Mouse (Mus musculus): ENCODE measurements around the gene Slc6a8. TPM values are rescaled to one million over a fixed set of nuclear protein-coding genes. Genes with fewer than 3 reads are reported as not detected.
A peak's percentile ranks its signal among the peaks of the same experiment; 100 is the strongest.

The Slc6a8 gene
- polyA plus RNA-seq, 1 experiment = 113 TPM

DNA sequence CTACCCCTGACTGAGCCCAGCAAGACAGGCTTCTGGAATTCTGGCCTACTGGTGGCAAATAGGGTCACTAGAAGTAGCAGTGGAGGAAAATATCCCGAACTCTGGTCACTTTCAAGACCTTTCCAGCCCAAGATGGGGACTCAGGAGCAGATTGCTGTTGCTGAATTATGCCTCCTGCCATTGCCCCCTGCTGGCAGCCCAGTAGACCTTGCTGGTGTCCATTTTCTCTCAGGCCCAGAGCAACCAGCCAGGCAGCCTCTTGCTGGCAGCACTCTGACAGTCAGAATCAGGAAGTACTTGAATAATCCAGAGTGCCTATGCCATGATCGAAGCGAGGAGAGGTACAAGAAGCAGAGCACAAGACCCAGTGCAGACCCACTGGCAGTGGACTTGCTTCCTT, 17.4 kb upstream of the Slc6a8 start:
- Histone ChIP-seq H3K4me3 (ENCODE audit: insufficient read depth, low read length) (no peak overlapping the region), H3K4me1 (ENCODE audit: control insufficient read depth, insufficient read depth, low read length) (no peaks in the 10 kb centered on the region), H3K27ac (ENCODE audit: insufficient read depth, low read length) (no peak overlapping the region)
- TF ChIP-seq POLR2A (IDR thresholded peaks at IDR 0.05; ENCODE audit: low read depth, low read length) (no peak), CTCF (IDR thresholded peaks at IDR 0.05; ENCODE audit: borderline replicate concordance, insufficient read depth, low read length) (peak; percentile 35; the same call in 1 of the 2 replicates)

DNA sequence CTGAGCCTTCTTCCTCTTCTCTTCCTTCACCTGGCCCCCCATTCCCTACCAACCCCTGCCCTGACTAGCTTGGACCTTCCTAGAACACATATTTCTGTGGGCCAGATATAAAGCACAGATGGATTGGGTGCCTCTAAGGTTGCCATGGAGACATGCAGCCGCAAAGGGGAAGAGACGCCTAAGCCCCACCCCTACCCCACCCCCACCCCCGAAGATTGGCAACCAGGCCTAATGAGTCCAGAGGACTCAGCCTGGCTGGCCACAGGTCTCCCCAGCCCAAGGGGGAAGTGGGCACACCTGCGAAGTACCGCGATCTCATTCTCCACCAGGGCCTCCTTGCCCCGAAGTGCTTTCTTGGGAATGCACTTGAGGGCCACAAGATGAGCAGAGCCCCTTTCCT, 14.6 kb upstream of the Slc6a8 start:
- TF ChIP-seq POLR2A (IDR thresholded peaks at IDR 0.05; ENCODE audit: low read depth, low read length) = no peak
- no peak for TF ChIP-seq CTCF (IDR thresholded peaks at IDR 0.05; ENCODE audit: borderline replicate concordance, insufficient read depth, low read length)
- Histone ChIP-seq H3K27ac (ENCODE audit: insufficient read depth, low read length) (no peak overlapping the region), H3K4me1 (ENCODE audit: control insufficient read depth, insufficient read depth, low read length) (no peaks in the 10 kb centered on the region), H3K4me3 (ENCODE audit: insufficient read depth, low read length) (no peak overlapping the region)

DNA sequence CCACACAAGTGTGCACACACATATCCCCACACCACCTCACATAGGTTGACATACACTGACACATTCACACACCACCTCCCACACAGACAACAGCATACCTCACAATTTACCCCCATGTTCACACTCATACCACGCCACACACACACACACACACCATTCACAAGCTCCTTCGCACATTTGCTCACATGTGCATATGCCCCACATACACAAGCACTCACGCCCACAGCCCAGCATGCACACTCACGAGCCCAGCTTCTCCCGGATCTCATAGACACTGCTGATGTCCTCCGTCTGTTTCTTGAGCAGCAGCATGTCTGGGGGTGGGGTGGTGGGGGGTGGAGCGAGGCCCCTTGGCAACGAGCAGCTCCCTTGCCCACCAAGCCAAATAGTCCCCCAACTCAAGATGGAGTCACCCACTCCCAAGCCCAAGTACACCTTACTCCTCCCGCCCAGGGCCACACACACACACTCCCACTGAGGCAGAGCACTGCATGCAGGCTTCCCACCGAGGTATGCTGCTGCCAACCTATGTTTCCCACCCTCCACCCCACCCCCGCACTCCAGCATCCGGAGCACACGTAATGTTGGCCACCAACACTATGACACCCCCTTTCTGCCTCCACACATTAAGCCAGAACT, 13.9 kb upstream of the Slc6a8 start:
- H3K27ac ChIP-seq (ENCODE audit: insufficient read depth, low read length) = no peak overlapping the region
- H3K4me3 ChIP-seq (ENCODE audit: insufficient read depth, low read length) = no peak overlapping the region
- no peak for TF ChIP-seq POLR2A (IDR thresholded peaks at IDR 0.05; ENCODE audit: low read depth, low read length)
- TF ChIP-seq CTCF (IDR thresholded peaks at IDR 0.05; ENCODE audit: borderline replicate concordance, insufficient read depth, low read length) = no peak
- H3K4me1 ChIP-seq (ENCODE audit: control insufficient read depth, insufficient read depth, low read length) = no peaks in the 10 kb centered on the region

DNA sequence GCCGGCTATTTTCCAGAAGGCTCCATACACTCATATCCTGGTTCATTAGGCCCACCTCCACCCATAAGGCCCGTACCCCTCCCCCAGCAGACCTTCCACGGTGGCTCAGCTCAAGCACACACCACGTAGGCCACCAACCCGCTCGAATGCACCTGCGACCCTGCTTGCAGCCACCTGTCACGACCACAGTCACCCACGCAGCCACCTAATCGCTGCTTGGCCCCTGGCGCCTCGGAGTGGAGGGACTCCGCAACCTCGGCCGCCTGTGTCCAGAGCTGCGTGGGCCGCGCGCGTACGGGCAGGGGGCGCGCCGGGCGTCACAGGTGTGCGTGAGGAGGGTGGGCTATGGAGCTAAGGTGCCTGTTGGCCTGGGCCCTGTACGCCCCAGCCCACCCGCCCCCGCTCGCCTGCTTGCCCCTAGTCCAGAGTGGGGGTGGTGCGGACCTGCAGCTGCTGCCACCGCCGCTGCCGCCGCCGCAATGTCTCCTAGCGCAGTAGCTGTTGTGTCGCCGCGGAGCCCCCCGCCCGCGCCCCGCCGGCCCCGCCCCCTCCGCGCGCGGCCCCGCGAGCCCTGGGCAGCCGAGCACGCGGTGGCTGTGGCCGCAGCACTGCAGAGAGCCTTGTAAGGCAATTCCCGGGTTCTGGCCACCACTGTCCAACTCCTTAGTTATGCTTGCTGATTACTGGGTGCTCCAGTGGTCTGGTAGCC, 13.2 kb upstream of the Slc6a8 start, which contains the start of gene Pnck:
Gene Pnck (minus strand): TSS at position 543 of the 709 bp plus-strand sequence.
- TF ChIP-seq POLR2A (IDR thresholded peaks at IDR 0.05; ENCODE audit: low read depth, low read length) (no peak), CTCF (IDR thresholded peaks at IDR 0.05; ENCODE audit: borderline replicate concordance, insufficient read depth, low read length) (no peak)
- no peaks in the 10 kb centered on the region for H3K4me1 ChIP-seq (ENCODE audit: control insufficient read depth, insufficient read depth, low read length)
- H3K27ac ChIP-seq (ENCODE audit: insufficient read depth, low read length) = no peak within 1 kb of the TSS
- no peak within 1 kb of the TSS; the same call in 1 of the 2 replicates for H3K4me3 ChIP-seq (ENCODE audit: insufficient read depth, low read length)

DNA sequence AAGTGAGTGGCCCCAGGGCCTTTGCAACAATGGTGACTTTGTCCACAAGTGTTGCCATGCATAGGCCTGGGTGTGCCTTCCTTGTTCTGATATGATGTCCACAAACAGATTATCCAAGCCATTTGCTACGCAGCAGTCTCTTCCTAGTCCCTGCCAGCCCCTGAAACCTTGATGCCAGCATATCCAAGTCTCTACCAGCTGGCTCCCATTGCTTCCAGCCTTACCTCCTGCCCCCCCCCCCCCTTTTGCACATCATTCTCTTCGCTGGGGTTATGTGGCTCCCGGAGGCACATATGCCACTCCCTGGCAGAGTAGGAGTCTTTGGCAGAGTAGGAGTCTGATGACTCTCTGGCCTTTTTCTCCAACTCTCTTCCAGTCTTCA, 12.7 kb upstream of the Slc6a8 start:
- Histone ChIP-seq H3K4me1 (ENCODE audit: control insufficient read depth, insufficient read depth, low read length) (no peaks in the 10 kb centered on the region), H3K4me3 (ENCODE audit: insufficient read depth, low read length) (no peak overlapping the region; the same call in 1 of the 2 replicates), H3K27ac (ENCODE audit: insufficient read depth, low read length) (no peak overlapping the region)
- no peak for TF ChIP-seq CTCF (IDR thresholded peaks at IDR 0.05; ENCODE audit: borderline replicate concordance, insufficient read depth, low read length)
- no peak for TF ChIP-seq POLR2A (IDR thresholded peaks at IDR 0.05; ENCODE audit: low read depth, low read length)

DNA sequence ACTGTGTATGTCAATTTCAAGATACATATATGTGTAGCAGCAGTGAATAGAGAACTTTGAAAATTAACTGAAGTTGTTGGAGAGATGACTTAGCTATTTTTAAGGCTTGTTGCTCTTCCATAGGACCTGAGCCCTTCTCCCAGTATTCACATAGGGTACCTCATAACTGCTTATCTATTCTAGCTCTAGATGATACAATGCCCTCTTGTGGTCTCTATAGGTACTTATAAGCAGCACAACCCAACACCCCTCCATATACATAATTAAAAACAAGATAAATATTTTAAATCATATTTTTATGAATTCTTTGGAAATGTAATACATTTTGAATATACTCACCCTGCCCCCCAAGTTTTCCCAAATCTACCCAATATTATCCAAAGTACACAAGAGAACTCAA, 9.8 kb upstream of the Slc6a8 start:
- Histone ChIP-seq H3K4me1 (ENCODE audit: control insufficient read depth, insufficient read depth, low read length) (no peaks in the 10 kb centered on the region), H3K4me3 (ENCODE audit: insufficient read depth, low read length) (no peak overlapping the region), H3K27ac (ENCODE audit: insufficient read depth, low read length) (no peak overlapping the region)
- TF ChIP-seq CTCF (IDR thresholded peaks at IDR 0.05; ENCODE audit: borderline replicate concordance, insufficient read depth, low read length) = no peak

DNA sequence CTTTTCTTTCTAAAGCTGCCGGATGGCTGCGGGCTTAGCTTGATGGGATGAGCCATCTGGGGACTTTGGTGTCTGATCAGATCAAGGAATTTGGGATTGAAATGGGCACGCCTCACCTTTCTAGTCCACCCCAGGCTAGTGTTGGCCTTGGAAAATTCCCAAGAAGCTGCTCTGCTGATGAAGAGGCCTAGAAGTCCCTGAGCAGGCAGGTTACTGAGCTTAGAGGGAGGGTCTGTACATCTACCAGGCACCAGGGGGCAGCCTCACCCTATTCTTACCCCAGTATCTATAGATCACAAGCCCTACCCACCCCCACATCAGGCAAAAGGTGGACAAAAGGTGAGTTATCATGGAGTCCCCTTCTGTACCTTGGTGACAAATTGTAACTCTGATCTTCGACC, 919 bp upstream of the Slc6a8 start:
- Histone ChIP-seq H3K27ac (ENCODE audit: insufficient read depth, low read length) (no peak overlapping the region), H3K4me1 (ENCODE audit: control insufficient read depth, insufficient read depth, low read length) (peaks cover 3% of the 10 kb centered on the region; the same call in 1 of the 2 replicates), H3K4me3 (ENCODE audit: insufficient read depth, low read length) (no peak overlapping the region)
- TF ChIP-seq POLR2A (IDR thresholded peaks at IDR 0.05; ENCODE audit: low read depth, low read length) = no peak
- TF ChIP-seq CTCF (IDR thresholded peaks at IDR 0.05; ENCODE audit: borderline replicate concordance, insufficient read depth, low read length) = peak; percentile 16; the same call in 1 of the 2 replicates

DNA sequence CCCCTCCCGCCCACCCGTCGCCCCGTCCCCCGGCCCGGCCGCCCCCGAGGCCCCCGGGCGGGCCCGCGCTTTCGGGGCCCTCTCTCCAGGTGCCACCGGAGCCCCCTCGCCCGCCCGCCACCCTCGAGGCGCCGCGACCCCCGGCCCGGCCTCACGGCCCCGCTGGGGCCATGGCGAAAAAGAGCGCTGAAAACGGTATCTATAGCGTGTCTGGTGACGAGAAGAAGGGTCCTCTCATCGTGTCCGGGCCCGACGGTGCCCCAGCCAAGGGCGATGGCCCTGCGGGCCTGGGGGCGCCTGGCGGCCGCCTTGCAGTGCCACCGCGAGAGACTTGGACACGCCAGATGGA, 643 bp downstream of the Slc6a8 start:
- TF ChIP-seq POLR2A (IDR thresholded peaks at IDR 0.05; ENCODE audit: low read depth, low read length) = no peak
- no peak for TF ChIP-seq CTCF (IDR thresholded peaks at IDR 0.05; ENCODE audit: borderline replicate concordance, insufficient read depth, low read length)
- Histone ChIP-seq H3K4me3 (ENCODE audit: insufficient read depth, low read length) (peak overlapping the region; percentile 80), H3K27ac (ENCODE audit: insufficient read depth, low read length) (peak overlapping the region; percentile 19; the same call in 1 of the 2 replicates), H3K4me1 (ENCODE audit: control insufficient read depth, insufficient read depth, low read length) (peaks cover 3% of the 10 kb centered on the region; the same call in 1 of the 2 replicates)

DNA sequence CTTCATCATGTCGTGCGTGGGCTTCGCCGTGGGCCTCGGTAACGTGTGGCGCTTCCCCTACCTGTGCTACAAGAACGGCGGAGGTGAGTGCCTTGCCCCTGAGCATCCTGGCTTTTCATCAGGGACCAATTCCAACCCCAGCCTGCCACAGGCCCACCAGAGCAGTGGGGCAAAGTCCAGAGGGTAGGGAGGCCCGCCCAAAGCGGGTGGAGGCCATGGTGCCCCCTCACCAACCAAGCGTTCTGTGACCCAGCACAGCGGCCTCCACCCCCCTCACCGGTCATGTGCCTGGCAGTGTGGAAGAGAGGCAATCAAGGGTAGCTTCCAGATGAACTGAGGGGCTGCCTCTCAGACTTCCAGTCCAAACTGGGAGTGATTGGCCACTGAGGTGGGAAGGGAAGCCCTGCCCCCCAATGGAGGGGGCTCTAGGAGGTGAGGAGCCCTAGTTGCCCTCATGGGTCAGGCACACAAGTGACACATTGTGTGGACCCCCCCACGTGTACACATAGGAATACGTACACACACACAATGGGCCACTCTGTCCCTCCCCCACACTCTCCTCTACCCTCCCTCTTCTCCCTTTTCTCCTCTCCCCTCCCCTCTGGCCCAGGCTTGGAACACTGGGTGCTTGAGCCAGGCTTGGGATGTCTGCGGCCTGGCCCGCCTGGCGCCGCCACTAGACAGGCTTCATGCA, 1.2 kb downstream of the Slc6a8 start:
- TF ChIP-seq POLR2A (IDR thresholded peaks at IDR 0.05; ENCODE audit: low read depth, low read length) (peak; percentile 27; the same call in 1 of the 2 replicates), CTCF (IDR thresholded peaks at IDR 0.05; ENCODE audit: borderline replicate concordance, insufficient read depth, low read length) (no peak)
- peak overlapping the region; percentile 19 for H3K27ac ChIP-seq (ENCODE audit: insufficient read depth, low read length)

More for the DNA sequence above, 1.2 kb downstream of the Slc6a8 start:
- Histone ChIP-seq H3K4me3 (ENCODE audit: insufficient read depth, low read length) (peak overlapping the region; percentile 80), H3K4me1 (ENCODE audit: control insufficient read depth, insufficient read depth, low read length) (peaks cover 3% of the 10 kb centered on the region; the same call in 1 of the 2 replicates)

All from embryonic fibroblast, embryonic 13.5 days (primary cell).